Mouse (Mus musculus): ENCODE data around the gene Armh4.

DNA sequence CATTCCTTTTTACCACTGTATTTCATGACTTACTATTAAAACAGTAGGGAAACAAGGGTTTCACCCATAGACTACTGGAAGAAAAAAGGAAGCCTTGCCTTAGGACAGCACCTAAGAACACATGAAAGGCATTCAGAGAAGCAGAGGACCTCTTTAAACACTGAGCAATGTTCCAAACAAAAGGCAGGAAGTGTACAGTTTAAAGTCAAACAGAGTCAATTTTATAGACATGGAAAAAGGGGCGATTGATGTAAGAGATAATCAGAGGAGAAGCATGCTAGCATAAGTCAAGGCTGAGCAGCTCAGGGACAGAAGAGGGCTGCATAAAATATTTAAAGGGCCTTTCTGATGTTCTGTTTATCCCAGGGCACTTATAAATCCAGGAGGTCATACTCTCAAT, 61.9 kb downstream of the Armh4 start:
- no peak for TF ChIP-seq POLR2A (IDR thresholded peaks at IDR 0.05; ENCODE audit: low read depth, low read length)
- TF ChIP-seq CTCF (IDR thresholded peaks at IDR 0.05; ENCODE audit: borderline replicate concordance, insufficient read depth, low read length): no peak

Data from embryonic fibroblast, embryonic 13.5 days (primary cell).